Mouse (Mus musculus) induced T-regulatory cell, adult 2 months (primary cell): Measurements from ENCODE around the gene Furin.
A peak's percentile ranks its signal among the peaks of the same experiment; 100 is the strongest.

Source experiments
- DNase-seq: peaks from one replicate; pipeline ENCODE4 v3.0.0-alpha.2; 2012; ENCODE audit warnings: low read depth

Furin gene

DNA sequence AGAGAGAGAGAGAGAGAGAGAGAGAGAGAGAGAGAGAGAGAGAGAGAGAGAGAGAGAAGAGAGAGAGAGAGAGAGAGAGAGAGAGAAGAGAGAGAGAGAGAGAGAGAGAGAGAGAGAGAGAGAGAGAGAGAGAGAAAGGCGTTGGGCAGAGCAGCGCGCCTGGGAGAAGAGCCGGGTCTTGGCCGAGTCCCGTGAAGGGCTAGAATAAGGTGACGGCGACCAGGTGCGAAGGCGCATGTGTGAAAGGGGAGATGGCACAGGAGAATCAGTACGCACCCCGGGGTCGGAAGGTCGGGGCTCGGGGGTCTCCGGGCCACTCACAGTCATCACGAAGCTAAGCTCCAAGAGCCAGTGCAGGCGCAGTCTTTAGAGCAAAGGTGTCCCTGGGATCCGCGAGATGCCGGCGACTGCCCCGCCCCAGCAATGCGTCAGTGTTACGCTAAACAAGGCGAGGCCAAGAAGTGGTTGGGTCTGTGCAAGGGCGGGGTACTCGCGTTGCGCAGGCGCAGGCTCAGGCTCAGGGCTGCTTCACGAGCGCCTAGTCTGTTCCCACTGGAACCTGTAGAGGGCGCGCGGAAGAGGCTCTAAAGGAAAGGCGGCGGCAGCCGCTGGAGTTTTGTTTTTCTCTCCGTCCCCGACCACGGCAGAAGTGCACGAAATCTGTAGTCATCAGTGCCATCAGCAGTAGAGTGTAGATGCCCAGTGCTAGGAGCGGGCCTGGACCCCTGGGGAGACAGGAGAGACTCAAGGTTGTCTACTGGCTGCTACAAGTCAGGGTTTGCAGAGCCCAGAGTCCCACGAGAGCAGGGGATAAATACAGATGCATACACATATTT lies 65.2 kb downstream of the Furin start:
- peak; percentile 100 for DNase-seq

DNA sequence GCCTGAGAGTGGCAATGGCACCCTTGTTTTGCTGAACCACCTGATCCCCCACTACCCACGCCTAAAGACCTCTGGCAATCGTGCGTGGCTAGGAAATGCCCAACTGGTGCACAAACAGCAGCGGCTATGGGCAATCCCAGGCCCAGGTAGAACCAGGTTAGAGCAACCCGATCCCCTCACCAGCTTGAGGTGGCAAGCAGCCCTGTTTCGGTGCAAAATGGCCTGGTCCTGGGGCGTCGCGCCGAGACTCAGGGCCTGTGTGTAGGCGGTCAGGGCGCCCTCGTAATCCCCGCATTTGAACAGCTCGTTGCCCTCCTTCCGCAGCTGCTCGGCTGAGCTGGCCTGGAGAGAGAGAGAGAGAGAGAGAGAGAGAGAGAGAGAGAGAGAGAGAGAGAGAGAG lies 65.9 kb downstream of the Furin start:
- peak; percentile 69 for DNase-seq
